Mouse (Mus musculus): ENCODE data around the gene Dnah6. TPM values are rescaled to one million over a fixed set of nuclear protein-coding genes. Genes with fewer than 3 reads are reported as not detected.

Gene Dnah6
- polyA plus RNA-seq, 1 experiment from 2014 or later: 0.01 TPM

DNA sequence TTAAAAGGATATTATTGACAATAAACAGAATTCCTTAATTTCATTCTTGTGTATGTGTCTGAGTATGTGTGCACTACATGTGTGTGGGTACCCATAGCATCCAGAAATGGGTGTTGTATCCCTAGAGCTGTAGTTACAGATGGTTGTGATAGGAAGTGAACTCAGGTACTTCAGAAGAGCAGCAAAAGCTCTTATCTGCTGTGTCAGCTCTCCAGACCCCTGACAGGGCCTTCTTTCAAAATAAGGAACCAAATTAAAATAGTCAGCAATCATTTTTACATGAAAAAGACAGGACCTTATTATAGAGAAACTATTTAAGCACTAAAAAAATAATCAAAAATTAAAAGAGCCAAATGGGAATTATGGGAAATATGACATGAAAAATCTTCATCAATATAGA, 9.8 kb downstream of the Dnah6 start:
- Histone ChIP-seq H3K4me3 (ENCODE audit: low read depth, low read length) (no peak overlapping the region), H3K9me3 (ENCODE audit: control insufficient read depth, low read length) (no peaks in the 10 kb centered on the region), H3K4me1 (replicated peaks; ENCODE audit: control insufficient read depth, insufficient read depth, low read length) (no peaks in the 10 kb centered on the region), H3K4me2 (no peak overlapping the region), H3K27ac (ENCODE audit: low read depth, low read length) (no peak overlapping the region), H3K9ac (ENCODE audit: low read depth, low read length) (no peak overlapping the region), H3K27me3 (replicated peaks; ENCODE audit: control insufficient read depth, insufficient read depth, low read length) (no peaks in the 10 kb centered on the region), H3K36me3 (ENCODE audit: control insufficient read depth, insufficient read depth, low read length) (no peaks in the 10 kb centered on the region)
- ATAC-seq (replicated peaks; ENCODE audit: low FRiP score) (no peak), DNase-seq (ENCODE audit: low spot score) (no peak)

DNA sequence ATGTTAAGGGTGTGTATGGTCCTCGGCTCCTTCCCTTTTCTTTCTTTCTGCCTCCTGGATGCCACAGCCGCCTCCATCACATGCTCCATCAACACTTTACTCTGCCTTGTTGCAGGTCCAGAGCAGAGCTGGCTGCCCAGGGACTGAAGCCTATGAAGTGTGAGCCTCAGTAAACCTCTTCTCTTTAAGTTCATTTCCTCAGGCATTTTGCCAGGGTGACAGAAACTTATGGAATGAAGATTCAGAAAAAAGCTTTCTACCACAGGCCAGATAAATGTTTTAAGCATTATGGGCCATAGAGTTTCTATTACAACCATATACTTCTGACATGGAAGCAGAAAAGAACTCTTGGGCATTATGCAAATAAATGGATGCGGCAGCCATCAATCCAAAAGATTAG, 10.4 kb downstream of the Dnah6 start:
- Histone ChIP-seq H3K4me3 (ENCODE audit: low read depth, low read length) (no peak overlapping the region), H3K9me3 (ENCODE audit: control insufficient read depth, low read length) (no peaks in the 10 kb centered on the region)
- no peak for DNase-seq (ENCODE audit: low spot score)

DNA sequence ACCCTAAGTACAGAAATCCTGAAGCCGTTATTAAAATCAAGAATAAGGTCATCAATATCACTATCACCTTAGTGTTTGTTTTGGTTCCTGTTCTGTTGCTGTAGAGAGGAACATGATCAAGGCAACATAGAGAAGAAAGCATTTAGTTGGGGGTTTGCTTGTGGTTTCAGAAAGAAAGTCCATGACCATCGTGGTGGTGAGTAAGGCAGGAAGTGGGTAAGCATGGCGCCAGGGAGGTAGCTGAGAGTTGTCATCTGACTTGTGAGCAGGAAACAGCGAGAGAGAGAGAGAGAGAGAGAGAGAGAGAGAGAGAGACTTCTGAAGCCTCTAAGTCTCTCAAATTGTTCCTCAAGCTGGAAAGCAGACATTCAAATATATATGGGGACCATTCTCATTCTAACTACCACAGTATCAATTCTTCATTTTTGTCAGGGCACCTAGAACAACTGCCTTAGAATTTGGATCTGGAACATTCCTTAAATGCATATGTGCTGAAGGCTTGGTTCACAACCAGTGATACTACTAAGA, 10.9 kb downstream of the Dnah6 start:
- Histone ChIP-seq H3K4me2 (no peak overlapping the region), H3K27me3 (replicated peaks; ENCODE audit: control insufficient read depth, insufficient read depth, low read length) (no peaks in the 10 kb centered on the region), H3K36me3 (ENCODE audit: control insufficient read depth, insufficient read depth, low read length) (no peaks in the 10 kb centered on the region), H3K9me3 (ENCODE audit: control insufficient read depth, low read length) (no peaks in the 10 kb centered on the region), H3K9ac (ENCODE audit: low read depth, low read length) (no peak overlapping the region), H3K4me1 (replicated peaks; ENCODE audit: control insufficient read depth, insufficient read depth, low read length) (no peaks in the 10 kb centered on the region), H3K27ac (ENCODE audit: low read depth, low read length) (no peak overlapping the region), H3K4me3 (ENCODE audit: low read depth, low read length) (no peak overlapping the region)
- DNase-seq (ENCODE audit: low spot score) (no peak), ATAC-seq (replicated peaks; ENCODE audit: low FRiP score) (no peak)
- WGBS: 41% methylated on average over 4 of the region's 4 CpGs

More for the DNA sequence above, 10.4 kb downstream of the Dnah6 start:
- H3K4me2 ChIP-seq: no peak overlapping the region
- no peaks in the 10 kb centered on the region for H3K27me3 ChIP-seq (replicated peaks; ENCODE audit: control insufficient read depth, insufficient read depth, low read length)
- ATAC-seq (replicated peaks; ENCODE audit: low FRiP score): no peak
- 75% methylated on average over 3 of the region's 3 CpGs for WGBS
- no peak overlapping the region for H3K27ac ChIP-seq (ENCODE audit: low read depth, low read length)
- no peaks in the 10 kb centered on the region for H3K4me1 ChIP-seq (replicated peaks; ENCODE audit: control insufficient read depth, insufficient read depth, low read length)
- no peaks in the 10 kb centered on the region for H3K36me3 ChIP-seq (ENCODE audit: control insufficient read depth, insufficient read depth, low read length)
- no peak overlapping the region for H3K9ac ChIP-seq (ENCODE audit: low read depth, low read length)

DNA sequence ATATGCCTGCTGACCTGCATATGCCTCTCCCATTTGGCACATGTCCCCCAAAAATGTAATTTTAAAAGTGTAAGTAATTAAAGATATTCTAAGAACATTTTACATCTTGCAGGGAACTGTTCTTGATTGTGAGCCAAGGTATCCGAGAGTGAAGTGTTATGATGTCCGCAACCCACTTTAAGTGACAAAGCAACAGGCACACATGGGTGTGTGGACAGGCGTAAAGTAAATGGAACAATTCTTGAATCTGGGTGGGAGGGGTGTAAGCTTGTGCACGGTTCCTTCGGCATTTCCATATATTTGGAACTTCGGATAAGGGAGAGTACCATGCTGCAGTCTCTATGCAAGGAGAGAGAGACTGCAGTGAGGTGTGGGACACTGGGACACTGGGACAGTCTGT, 11.9 kb downstream of the Dnah6 start:
- Histone ChIP-seq H3K4me2 (no peak overlapping the region), H3K9ac (ENCODE audit: low read depth, low read length) (no peak overlapping the region), H3K9me3 (ENCODE audit: control insufficient read depth, low read length) (no peaks in the 10 kb centered on the region), H3K4me3 (ENCODE audit: low read depth, low read length) (no peak overlapping the region), H3K4me1 (replicated peaks; ENCODE audit: control insufficient read depth, insufficient read depth, low read length) (no peaks in the 10 kb centered on the region), H3K27ac (ENCODE audit: low read depth, low read length) (no peak overlapping the region), H3K27me3 (replicated peaks; ENCODE audit: control insufficient read depth, insufficient read depth, low read length) (no peaks in the 10 kb centered on the region), H3K36me3 (ENCODE audit: control insufficient read depth, insufficient read depth, low read length) (no peaks in the 10 kb centered on the region)
- 90% methylated on average over 6 of the region's 6 CpGs for WGBS
- no peak for DNase-seq (ENCODE audit: low spot score)
- ATAC-seq (replicated peaks; ENCODE audit: low FRiP score): no peak

DNA sequence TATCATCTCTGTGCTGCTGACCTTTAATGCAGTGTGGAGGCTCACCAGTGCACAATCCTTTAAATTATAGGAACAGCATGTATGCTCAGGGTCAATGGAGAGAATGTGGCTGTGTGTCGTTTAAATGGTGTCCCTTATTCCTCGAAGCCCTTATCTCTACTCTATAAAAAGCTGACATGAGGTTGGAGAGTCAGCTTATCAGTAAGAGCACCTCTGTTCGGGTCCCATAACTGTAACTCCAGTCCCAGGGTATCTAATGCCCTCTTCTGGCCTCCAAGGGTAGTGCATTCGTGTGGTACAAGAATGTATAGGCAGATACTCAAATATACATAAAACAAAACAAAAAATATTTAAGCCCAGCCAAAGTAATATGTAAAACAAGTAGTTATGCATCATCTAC, 16.5 kb downstream of the Dnah6 start:
- ATAC-seq (replicated peaks; ENCODE audit: low FRiP score) (no peak), DNase-seq (ENCODE audit: low spot score) (no peak)
- Histone ChIP-seq H3K4me3 (ENCODE audit: low read depth, low read length) (no peak overlapping the region), H3K4me2 (no peak overlapping the region), H3K27me3 (replicated peaks; ENCODE audit: control insufficient read depth, insufficient read depth, low read length) (no peaks in the 10 kb centered on the region), H3K9me3 (ENCODE audit: control insufficient read depth, low read length) (no peaks in the 10 kb centered on the region), H3K27ac (ENCODE audit: low read depth, low read length) (no peak overlapping the region), H3K36me3 (ENCODE audit: control insufficient read depth, insufficient read depth, low read length) (no peaks in the 10 kb centered on the region), H3K4me1 (replicated peaks; ENCODE audit: control insufficient read depth, insufficient read depth, low read length) (no peaks in the 10 kb centered on the region), H3K9ac (ENCODE audit: low read depth, low read length) (no peak overlapping the region)
- WGBS: 62% methylated on average over 4 of the region's 4 CpGs

DNA sequence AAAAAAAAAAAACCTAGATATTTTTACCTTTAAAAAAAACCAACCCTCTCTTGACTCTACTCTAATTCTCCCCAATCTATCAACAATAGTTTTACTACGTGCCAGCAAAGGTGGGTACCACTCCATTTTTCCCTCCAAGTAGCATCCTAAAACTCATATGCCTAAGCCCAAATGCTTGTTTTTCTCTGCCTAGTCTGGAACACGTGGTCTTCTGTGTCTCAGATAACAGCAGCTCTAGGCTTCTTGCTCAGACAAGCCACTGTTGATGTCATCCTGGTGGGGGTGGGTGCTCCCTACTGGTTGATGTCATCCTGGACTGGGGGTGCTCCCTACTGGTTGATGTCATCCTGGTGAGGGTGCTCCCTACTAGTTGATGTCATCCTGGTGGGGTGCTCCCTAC, 17.7 kb downstream of the Dnah6 start:
- H3K4me3 ChIP-seq (ENCODE audit: low read depth, low read length): no peak overlapping the region
- H3K4me1 ChIP-seq (replicated peaks; ENCODE audit: control insufficient read depth, insufficient read depth, low read length): no peaks in the 10 kb centered on the region
- H3K27ac ChIP-seq (ENCODE audit: low read depth, low read length): no peak overlapping the region
- no peaks in the 10 kb centered on the region for H3K27me3 ChIP-seq (replicated peaks; ENCODE audit: control insufficient read depth, insufficient read depth, low read length)
- H3K9ac ChIP-seq (ENCODE audit: low read depth, low read length): no peak overlapping the region
- H3K4me2 ChIP-seq: no peak overlapping the region
- H3K9me3 ChIP-seq (ENCODE audit: control insufficient read depth, low read length): no peaks in the 10 kb centered on the region
- 64% methylated on average over 2 of the region's 2 CpGs for WGBS
- DNase-seq (ENCODE audit: low spot score): no peak
- no peaks in the 10 kb centered on the region for H3K36me3 ChIP-seq (ENCODE audit: control insufficient read depth, insufficient read depth, low read length)
- ATAC-seq (replicated peaks; ENCODE audit: low FRiP score): no peak

DNA sequence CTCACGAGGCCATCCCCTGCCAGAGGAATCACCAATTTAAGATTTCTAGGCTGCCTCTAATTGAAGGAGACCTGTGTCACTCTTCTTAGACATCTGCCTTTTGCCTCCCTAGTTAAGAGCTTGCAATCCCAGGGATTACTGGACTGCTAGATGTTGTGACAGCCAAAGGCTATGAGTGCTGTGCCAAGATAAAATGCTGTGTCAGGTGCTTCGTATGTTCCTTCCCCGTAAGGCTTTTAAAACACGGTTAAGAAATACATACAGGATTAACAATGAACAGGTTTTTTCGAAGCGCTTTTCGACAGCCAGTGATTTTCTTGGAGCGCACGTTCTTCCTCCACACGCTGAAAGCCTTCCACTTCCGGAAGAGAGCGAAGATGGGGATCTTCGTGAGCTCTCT, 26.2 kb downstream of the Dnah6 start:
- no peak overlapping the region for H3K4me3 ChIP-seq (ENCODE audit: low read depth, low read length)
- WGBS: 88% methylated on average over 13 of the region's 13 CpGs
- H3K27me3 ChIP-seq (replicated peaks; ENCODE audit: control insufficient read depth, insufficient read depth, low read length): no peaks in the 10 kb centered on the region
- H3K36me3 ChIP-seq (ENCODE audit: control insufficient read depth, insufficient read depth, low read length): no peaks in the 10 kb centered on the region
- H3K27ac ChIP-seq (ENCODE audit: low read depth, low read length): no peak overlapping the region
- no peak overlapping the region for H3K9ac ChIP-seq (ENCODE audit: low read depth, low read length)
- H3K4me2 ChIP-seq: no peak overlapping the region
- ATAC-seq (replicated peaks; ENCODE audit: low FRiP score) (no peak), DNase-seq (ENCODE audit: low spot score) (no peak)
- H3K9me3 ChIP-seq (ENCODE audit: control insufficient read depth, low read length): no peaks in the 10 kb centered on the region
- H3K4me1 ChIP-seq (replicated peaks; ENCODE audit: control insufficient read depth, insufficient read depth, low read length): no peaks in the 10 kb centered on the region

DNA sequence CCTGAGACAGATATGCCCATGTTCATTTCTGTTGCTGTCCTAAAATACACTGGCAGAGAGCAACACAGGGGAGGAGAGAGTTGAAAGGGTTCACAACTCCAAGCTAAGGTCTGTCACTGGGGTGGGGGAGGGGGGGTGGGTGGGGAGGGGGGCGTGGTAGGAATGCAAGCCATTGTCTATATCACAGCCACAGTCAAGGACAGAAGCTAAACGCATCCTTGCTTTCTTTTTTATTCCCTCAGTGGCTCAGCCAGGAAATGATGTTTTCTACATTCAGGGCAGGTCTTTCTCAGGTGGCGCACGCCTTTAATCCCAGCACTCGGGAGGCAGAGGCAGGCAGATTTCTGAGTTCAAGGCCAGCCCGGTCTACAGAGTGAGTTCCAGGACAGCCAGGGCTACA, 30.7 kb downstream of the Dnah6 start:
- DNase-seq (ENCODE audit: low spot score): no peak
- H3K4me2 ChIP-seq: no peak overlapping the region
- ATAC-seq (replicated peaks; ENCODE audit: low FRiP score): no peak

DNA sequence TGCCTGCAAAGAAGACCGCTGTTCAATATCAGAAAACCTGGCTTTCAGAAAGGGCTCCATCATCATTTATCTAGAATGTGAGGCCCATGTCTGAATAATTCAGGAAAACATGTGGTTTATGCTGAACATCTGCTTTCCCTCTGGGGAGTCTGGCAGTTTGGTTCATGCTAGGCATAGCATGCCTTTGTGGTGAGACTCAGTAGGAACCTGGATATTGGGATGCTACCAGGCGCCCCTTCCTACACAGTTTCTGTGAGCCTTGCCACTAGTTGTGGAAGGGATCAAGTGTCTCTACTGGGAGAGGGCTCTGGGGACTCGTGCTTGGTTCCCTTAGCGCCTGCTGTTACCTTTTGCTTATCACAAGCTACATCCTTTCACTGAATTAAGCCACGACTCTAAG, 37.2 kb downstream of the Dnah6 start:
- DNase-seq (ENCODE audit: low spot score) (no peak), ATAC-seq (replicated peaks; ENCODE audit: low FRiP score) (no peak)
- H3K9me3 ChIP-seq (ENCODE audit: control insufficient read depth, low read length): no peaks in the 10 kb centered on the region
- no peak overlapping the region for H3K4me2 ChIP-seq
- no peaks in the 10 kb centered on the region for H3K36me3 ChIP-seq (ENCODE audit: control insufficient read depth, insufficient read depth, low read length)
- no peak overlapping the region for H3K27ac ChIP-seq (ENCODE audit: low read depth, low read length)
- WGBS: 66% methylated on average over 5 of the region's 5 CpGs
- H3K4me1 ChIP-seq (replicated peaks; ENCODE audit: control insufficient read depth, insufficient read depth, low read length): no peaks in the 10 kb centered on the region
- H3K27me3 ChIP-seq (replicated peaks; ENCODE audit: control insufficient read depth, insufficient read depth, low read length): no peaks in the 10 kb centered on the region
- no peak overlapping the region for H3K4me3 ChIP-seq (ENCODE audit: low read depth, low read length)
- no peak overlapping the region for H3K9ac ChIP-seq (ENCODE audit: low read depth, low read length)

More for the DNA sequence above, 30.7 kb downstream of the Dnah6 start:
- Histone ChIP-seq H3K27ac (ENCODE audit: low read depth, low read length) (no peak overlapping the region), H3K27me3 (replicated peaks; ENCODE audit: control insufficient read depth, insufficient read depth, low read length) (no peaks in the 10 kb centered on the region), H3K9ac (ENCODE audit: low read depth, low read length) (no peak overlapping the region), H3K4me3 (ENCODE audit: low read depth, low read length) (no peak overlapping the region), H3K4me1 (replicated peaks; ENCODE audit: control insufficient read depth, insufficient read depth, low read length) (no peaks in the 10 kb centered on the region), H3K9me3 (ENCODE audit: control insufficient read depth, low read length) (no peaks in the 10 kb centered on the region), H3K36me3 (ENCODE audit: control insufficient read depth, insufficient read depth, low read length) (no peaks in the 10 kb centered on the region)
- whole genome bisulfite sequencing: 61% methylated on average over 6 of the region's 6 CpGs
